Mouse (Mus musculus) forebrain, embryonic 12.5 days (tissue): ENCODE measurements at regions not wholly inside any gene's neighbourhood (a gene's known extent, or its start where the extent isn't known, plus 50 kb on each side); places are given as distances from the start of the nearest gene placed in this dataset.

Experiments used
- ATAC-seq: fragments of 200-750 bp; cut with Nextera tagmentation; 2 replicates; pipeline ENCODE4 v1.8.0; 2017; ENCODE audit warnings: moderate TSS enrichment; ENCODE audit not compliant: low FRiP score
- H3K27ac ChIP-seq: fragments of 300-500 bp; sonication (generic); 2 replicates; pipeline ENCODE4 v1.5.1; 2016; ENCODE audit warnings: mild to moderate bottlenecking
- H3K27me3 ChIP-seq: fragments of 300-500 bp; sonication (generic); 2 replicates; pipeline ENCODE4 v1.6.1; 2016; ENCODE audit warnings: mild to moderate bottlenecking
- H3K36me3 ChIP-seq: fragments of 300-500 bp; sonication (generic); replicated peaks from 2 replicates; pipeline ENCODE4 v1.6.1; 2016; ENCODE audit warnings: mild to moderate bottlenecking
- H3K4me1 ChIP-seq: fragments of 300-500 bp; sonication (generic); 2 replicates; pipeline ENCODE4 v1.6.1; 2016
- H3K4me2 ChIP-seq: fragments of 300-500 bp; sonication (generic); 2 replicates; pipeline ENCODE4 v1.6.1; 2016; ENCODE audit warnings: mild to moderate bottlenecking, moderate library complexity
- H3K4me3 ChIP-seq: fragments of 300-500 bp; sonication (generic); replicated peaks from 2 replicates; pipeline ENCODE4 v1.5.1; 2016; ENCODE audit warnings: mild to moderate bottlenecking
- H3K9ac ChIP-seq: fragments of 300-500 bp; sonication (generic); 2 replicates; pipeline ENCODE4 v1.6.1; 2016; ENCODE audit warnings: mild to moderate bottlenecking
- H3K9me3 ChIP-seq: fragments of 300-500 bp; sonication (generic); 2 replicates; pipeline ENCODE4 v1.6.1; 2016
- WGBS: fragments of 180-500 bp; shearing (Covaris S2); methylation state at CpG from one replicate; pipeline ENCODE4 v1.1.7; 2016; 5-methylcytosine and 5-hydroxymethylcytosine counted together

DNA sequence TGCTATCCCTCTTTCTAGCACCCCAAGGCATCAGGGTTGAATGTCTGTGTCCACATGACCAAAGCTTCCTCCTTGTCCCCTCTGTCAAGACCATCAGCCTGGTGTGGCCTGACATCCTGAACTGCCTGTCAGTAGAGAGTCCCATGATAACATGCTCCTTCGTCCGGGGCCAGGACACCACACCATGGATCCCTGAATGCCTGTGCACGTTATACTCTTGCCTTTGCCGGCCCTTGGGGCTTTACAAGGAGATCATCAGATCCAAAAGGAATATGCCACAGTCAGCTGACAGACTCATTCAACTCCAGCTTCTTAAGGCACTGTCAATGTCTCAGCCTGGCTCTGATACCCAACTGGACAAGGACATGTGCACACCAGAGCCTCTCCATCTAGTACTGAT is 493.5 kb downstream of the Fam19a5 start:
- H3K27me3 ChIP-seq = 0 out of 2 replicates have a peak, but pooled peaks cover 3% of the 10 kb centered on the region
- no peak overlapping the region for H3K4me2 ChIP-seq
- no peak for ATAC-seq
- H3K36me3 ChIP-seq = no peaks in the 10 kb centered on the region
- 91% methylated on average over 4 of the region's 4 CpGs for WGBS
- H3K4me3 ChIP-seq = no peak overlapping the region
- H3K9me3 ChIP-seq = no peaks in the 10 kb centered on the region
- H3K27ac ChIP-seq = 0 out of 2 replicates have a peak overlapping the region, but pooled peaks have one; percentile 9
- no peak overlapping the region for H3K9ac ChIP-seq
- peaks cover 10% of the 10 kb centered on the region for H3K4me1 ChIP-seq

DNA sequence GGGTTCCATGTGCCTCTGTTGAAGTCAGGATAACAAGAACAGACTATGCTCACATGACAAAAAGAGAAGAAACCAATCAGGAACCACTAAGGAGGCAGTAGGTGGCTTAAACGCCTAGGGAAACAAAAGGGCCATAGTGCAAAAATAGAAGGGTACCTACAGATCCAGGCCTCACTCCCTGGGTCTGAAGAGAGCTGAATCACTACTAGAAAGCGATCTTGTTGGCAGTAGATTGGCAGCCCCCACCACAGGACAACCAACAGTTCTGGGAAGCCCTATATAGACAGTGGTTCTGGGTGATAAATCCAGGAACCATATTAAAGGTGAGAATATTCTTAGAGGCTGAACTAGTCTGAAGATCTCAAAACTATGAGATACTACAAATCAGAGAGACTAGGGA is 498.7 kb downstream of the Fam19a5 start:
- 83% methylated on average over 2 of the region's 2 CpGs for WGBS
- no peak for ATAC-seq
- Histone ChIP-seq H3K4me1 (no peaks in the 10 kb centered on the region), H3K27ac (no peak overlapping the region), H3K9ac (no peak overlapping the region), H3K9me3 (no peaks in the 10 kb centered on the region), H3K27me3 (0 out of 2 replicates have a peak, but pooled peaks cover 3% of the 10 kb centered on the region), H3K4me2 (no peak overlapping the region), H3K36me3 (no peaks in the 10 kb centered on the region), H3K4me3 (no peak overlapping the region)

DNA sequence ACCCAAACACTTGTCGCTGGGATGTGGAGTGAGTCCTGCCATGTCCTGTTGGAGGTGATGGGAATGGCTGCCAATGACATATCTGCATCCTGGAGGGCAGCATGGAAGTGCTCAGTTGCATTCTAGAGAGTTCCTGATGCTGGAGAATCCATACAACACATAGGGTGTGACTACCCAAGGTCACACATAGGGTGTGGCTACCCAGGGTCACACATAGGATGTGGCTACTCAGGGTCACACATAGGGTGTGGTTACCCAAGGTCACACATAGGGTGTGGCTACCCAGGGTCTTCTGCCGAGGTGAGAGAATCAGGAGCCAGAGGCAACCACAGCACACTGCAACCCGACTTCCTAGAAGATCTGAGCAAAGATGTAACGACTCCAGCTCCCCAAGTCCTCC is 514.0 kb downstream of the Fam19a5 start:
- H3K4me3 ChIP-seq = no peak overlapping the region
- H3K9ac ChIP-seq = no peak overlapping the region
- 70% methylated on average over 4 of the region's 4 CpGs for WGBS
- no peaks in the 10 kb centered on the region for H3K9me3 ChIP-seq
- H3K4me1 ChIP-seq = no peaks in the 10 kb centered on the region; the same call in 1 of the 2 replicates
- no peaks in the 10 kb centered on the region for H3K27me3 ChIP-seq
- H3K4me2 ChIP-seq = no peak overlapping the region
- H3K36me3 ChIP-seq = no peaks in the 10 kb centered on the region
- H3K27ac ChIP-seq = no peak overlapping the region
- no peak for ATAC-seq

DNA sequence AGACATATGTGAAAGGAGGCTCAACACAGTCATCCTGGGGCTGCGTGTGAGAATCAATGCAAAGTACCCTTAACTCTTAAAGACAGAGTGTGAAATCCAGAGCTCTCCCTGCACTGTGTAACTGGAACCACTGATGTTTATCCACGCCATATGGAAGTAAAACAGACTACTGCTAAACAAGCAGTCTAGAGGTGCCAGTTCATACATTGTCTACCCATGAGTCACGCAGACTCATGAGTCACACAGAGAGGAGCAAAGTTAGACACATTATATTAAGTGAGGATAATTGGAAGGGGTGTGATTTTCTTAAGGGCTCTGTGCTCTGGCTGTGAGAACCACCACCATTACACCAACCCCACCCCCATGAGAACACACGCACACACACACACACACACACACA is 516.8 kb downstream of the Fam19a5 start:
- Histone ChIP-seq H3K36me3 (no peaks in the 10 kb centered on the region), H3K4me2 (no peak overlapping the region), H3K27ac (no peak overlapping the region), H3K9me3 (no peaks in the 10 kb centered on the region), H3K4me3 (no peak overlapping the region), H3K4me1 (no peaks in the 10 kb centered on the region; the same call in 1 of the 2 replicates), H3K9ac (no peak overlapping the region), H3K27me3 (no peaks in the 10 kb centered on the region)
- no peak for ATAC-seq
- whole genome bisulfite sequencing = 82% methylated on average over 4 of the region's 4 CpGs

DNA sequence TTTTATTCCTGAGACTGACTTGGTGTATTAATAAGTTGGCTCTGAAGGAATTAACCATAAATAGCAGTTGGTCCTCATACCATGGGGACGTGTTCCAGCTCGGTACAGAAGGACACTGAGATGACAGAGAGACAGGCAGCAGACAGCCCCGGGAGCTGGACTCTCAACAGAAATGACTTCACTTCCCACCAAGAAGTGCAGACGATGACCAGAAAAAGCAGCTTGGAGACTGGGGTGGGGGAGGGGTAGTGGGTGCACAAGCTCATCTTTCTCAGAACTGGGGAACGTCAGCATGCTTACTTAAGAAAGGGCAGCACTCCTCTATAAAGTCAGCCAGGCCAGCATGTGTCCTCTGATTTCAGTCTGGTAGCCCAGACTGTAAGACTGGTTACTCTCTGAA is 518.9 kb downstream of the Fam19a5 start:
- Histone ChIP-seq H3K4me2 (no peak overlapping the region), H3K9me3 (no peaks in the 10 kb centered on the region), H3K4me3 (no peak overlapping the region), H3K36me3 (no peaks in the 10 kb centered on the region), H3K27me3 (no peaks in the 10 kb centered on the region), H3K4me1 (peaks cover under 1% of the 10 kb centered on the region; the same call in 1 of the 2 replicates), H3K27ac (no peak overlapping the region), H3K9ac (no peak overlapping the region)
- ATAC-seq = no peak
- 88% methylated on average over 5 of the region's 5 CpGs for WGBS

DNA sequence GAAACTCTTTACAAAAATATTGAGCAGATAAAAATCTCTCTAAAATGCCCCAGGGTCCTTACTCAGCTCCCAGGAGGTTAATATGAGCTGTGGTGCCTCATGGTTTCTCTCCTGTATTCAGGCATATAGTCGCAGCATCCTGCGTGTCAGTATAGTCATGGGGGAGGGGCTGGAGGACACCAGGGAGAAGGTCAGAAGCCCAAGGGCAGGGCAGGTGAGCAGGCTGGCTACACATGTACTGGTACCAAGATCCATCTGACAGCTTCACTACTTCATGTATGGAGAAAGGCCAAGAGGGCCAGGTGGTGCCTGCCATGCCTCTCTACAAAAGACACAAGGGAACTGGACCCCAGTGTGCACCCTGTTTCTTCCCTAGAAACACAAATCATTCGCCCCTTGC is 524.4 kb downstream of the Fam19a5 start:
- Histone ChIP-seq H3K27me3 (no peaks in the 10 kb centered on the region), H3K4me3 (no peak overlapping the region), H3K36me3 (no peaks in the 10 kb centered on the region), H3K4me1 (peaks cover 9% of the 10 kb centered on the region; the same call in 1 of the 2 replicates), H3K27ac (no peak overlapping the region), H3K9me3 (no peaks in the 10 kb centered on the region), H3K4me2 (no peak overlapping the region), H3K9ac (no peak overlapping the region)
- ATAC-seq = no peak
- 76% methylated on average over 3 of the region's 3 CpGs for WGBS

DNA sequence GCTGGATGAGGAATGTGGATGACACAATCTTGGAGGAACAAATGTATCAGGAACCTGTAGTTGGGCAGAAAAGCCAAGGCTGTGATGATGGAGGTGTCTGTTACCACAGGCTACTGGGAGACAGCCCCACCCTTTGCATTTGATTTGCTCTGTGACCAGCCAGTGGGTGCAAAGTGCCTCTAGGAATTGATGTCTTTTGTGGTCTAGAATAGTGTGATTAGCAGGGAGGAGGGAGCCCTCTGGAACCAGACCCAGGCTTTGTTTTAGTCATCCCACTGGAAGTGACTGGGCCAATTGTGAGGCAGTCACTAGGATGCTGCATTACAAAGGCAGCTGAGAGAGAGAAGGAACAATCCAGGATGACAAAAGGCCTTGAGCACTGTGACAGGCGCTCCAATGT is 527.4 kb upstream of the Zdhhc25 start:
- no peak overlapping the region for H3K27ac ChIP-seq
- no peak overlapping the region for H3K9ac ChIP-seq
- no peak overlapping the region for H3K4me2 ChIP-seq
- no peaks in the 10 kb centered on the region for H3K36me3 ChIP-seq
- WGBS = 30% methylated on average over 1 of the region's 1 CpGs
- H3K4me3 ChIP-seq = no peak overlapping the region
- H3K9me3 ChIP-seq = no peaks in the 10 kb centered on the region
- H3K27me3 ChIP-seq = no peaks in the 10 kb centered on the region
- no peak for ATAC-seq
- H3K4me1 ChIP-seq = peaks cover 9% of the 10 kb centered on the region; the same call in 1 of the 2 replicates

DNA sequence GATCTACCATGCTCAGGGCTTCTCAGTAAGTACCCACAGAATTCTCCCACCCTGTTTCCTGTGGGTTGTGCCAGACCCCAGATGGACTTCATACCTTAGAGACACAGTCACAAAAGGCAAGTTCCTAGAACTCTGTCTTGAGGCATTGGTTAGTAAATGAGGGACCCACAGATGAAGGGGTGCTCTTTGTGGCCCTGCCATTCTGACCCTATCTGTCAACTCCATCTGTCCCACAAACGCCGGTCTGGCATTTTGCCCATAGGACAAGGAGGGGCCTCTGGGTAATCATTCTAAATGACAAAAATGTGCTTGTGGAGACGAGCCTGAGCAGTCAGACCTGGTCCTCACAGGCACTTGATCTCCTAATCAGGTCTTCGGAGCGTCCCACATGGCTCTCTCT is 516.2 kb upstream of the Zdhhc25 start:
- 60% methylated on average over 5 of the region's 5 CpGs for WGBS
- H3K27me3 ChIP-seq = no peaks in the 10 kb centered on the region; the same call in 1 of the 2 replicates
- no peaks in the 10 kb centered on the region for H3K9me3 ChIP-seq
- no peak overlapping the region for H3K27ac ChIP-seq
- no peak for ATAC-seq
- no peaks in the 10 kb centered on the region for H3K36me3 ChIP-seq
- H3K4me3 ChIP-seq = no peak overlapping the region
- no peak overlapping the region for H3K9ac ChIP-seq
- H3K4me1 ChIP-seq = no peaks in the 10 kb centered on the region; the same call in 1 of the 2 replicates
- no peak overlapping the region for H3K4me2 ChIP-seq

DNA sequence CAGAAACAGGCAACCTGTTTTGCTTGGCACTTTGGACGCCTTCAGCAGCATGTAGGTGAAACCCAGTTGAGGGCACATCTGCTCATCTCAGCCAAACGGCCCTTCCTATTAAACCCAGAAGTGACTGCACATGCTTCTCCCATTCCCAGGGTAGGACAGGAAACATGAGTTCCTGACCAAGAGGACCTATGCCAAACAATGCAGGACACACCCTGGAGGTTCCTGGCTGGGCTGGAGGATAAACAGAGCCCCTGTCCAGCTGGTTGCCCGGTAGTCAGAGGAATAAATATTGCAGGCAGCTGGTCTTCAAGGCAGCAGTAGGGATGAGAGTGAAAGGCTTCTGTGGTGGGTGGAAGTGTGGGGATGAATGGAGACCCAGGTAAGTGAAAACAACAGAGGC is 514.5 kb upstream of the Zdhhc25 start:
- no peak overlapping the region for H3K27ac ChIP-seq
- 83% methylated on average over 3 of the region's 3 CpGs for whole genome bisulfite sequencing
- no peak for ATAC-seq

DNA sequence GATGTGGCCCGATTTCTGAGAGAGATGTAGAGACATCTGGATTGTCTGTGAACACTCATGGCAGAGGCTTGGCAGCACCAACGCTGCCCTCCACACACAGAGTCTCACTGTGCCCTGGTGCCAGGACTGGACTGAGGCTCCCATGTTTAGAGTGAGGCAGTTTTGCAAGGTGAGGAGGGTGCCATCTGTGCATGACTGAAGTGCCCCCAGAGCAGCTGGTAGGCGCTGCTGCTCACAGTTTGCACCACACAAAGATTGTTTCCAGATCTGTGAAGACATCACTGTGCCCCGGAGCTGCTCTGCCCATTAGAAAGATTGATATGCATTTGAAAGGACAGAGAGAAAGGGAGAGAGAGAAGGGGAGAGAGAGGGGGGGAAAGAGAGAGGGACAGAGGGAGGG is 510.6 kb upstream of the Zdhhc25 start:
- Histone ChIP-seq H3K4me3 (no peak overlapping the region), H3K27me3 (no peaks in the 10 kb centered on the region), H3K36me3 (no peaks in the 10 kb centered on the region), H3K27ac (no peak overlapping the region), H3K9me3 (peaks cover 11% of the 10 kb centered on the region), H3K9ac (no peak overlapping the region), H3K4me2 (no peak overlapping the region), H3K4me1 (peaks cover 2% of the 10 kb centered on the region; the same call in 1 of the 2 replicates)
- 44% methylated on average over 4 of the region's 4 CpGs for WGBS
- ATAC-seq = no peak

More for the DNA sequence above, 514.5 kb upstream of the Zdhhc25 start:
- Histone ChIP-seq H3K4me1 (peaks cover 2% of the 10 kb centered on the region; the same call in 1 of the 2 replicates), H3K36me3 (no peaks in the 10 kb centered on the region), H3K27me3 (no peaks in the 10 kb centered on the region), H3K9ac (no peak overlapping the region), H3K4me3 (no peak overlapping the region), H3K4me2 (no peak overlapping the region), H3K9me3 (no peaks in the 10 kb centered on the region)

DNA sequence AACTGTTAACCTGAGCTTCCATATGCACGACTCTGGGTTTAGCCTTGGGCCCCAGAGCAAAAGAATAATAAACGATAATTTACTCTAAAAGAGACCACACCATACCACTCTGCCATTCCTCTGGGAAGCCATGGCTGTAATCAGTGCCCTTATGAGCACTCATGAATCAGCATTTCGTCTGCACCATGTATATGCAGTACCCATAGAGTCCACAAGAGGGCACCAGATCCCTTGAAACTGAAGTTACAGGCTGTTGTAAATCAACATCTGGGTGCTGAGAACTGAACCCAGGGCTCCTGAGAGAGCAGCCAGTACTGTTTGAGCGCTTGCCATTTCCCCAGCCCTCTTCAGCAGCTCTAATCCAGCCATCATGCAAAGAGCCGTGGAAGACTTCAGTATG is 508.7 kb upstream of the Zdhhc25 start:
- H3K27ac ChIP-seq = no peak overlapping the region
- WGBS = 94% methylated on average over 5 of the region's 5 CpGs
- H3K36me3 ChIP-seq = no peaks in the 10 kb centered on the region
- no peak overlapping the region for H3K4me3 ChIP-seq
- H3K27me3 ChIP-seq = no peaks in the 10 kb centered on the region
- no peak for ATAC-seq
- peaks cover 11% of the 10 kb centered on the region for H3K9me3 ChIP-seq
- no peak overlapping the region for H3K9ac ChIP-seq
- H3K4me1 ChIP-seq = peaks cover 2% of the 10 kb centered on the region; the same call in 1 of the 2 replicates
- no peak overlapping the region for H3K4me2 ChIP-seq

DNA sequence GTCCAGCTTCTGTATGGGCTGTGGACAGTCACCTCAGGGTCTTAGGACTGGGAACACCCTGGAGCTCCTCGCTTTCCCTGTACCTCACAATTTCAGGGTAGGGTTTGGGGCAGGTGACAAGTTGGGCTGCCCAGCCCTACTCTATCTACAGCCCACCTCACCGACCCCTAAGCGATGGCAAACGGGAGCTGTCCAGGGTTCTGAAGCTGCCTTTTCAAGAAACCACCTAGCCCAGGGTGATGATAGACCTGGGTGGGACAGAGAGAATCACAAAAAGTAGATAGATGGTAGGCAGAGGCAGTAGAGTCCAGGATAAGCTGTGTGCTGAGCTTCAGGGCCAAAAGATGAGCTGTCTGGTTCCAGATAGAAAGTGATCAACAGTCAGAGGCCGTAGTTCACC is 479.7 kb upstream of the Zdhhc25 start:
- H3K27me3 ChIP-seq = no peaks in the 10 kb centered on the region
- no peak for ATAC-seq
- H3K36me3 ChIP-seq = no peaks in the 10 kb centered on the region
- WGBS = 52% methylated on average over 5 of the region's 5 CpGs
- no peak overlapping the region for H3K4me3 ChIP-seq
- no peak overlapping the region for H3K27ac ChIP-seq
- H3K4me1 ChIP-seq = no peaks in the 10 kb centered on the region
- H3K9me3 ChIP-seq = no peaks in the 10 kb centered on the region
- H3K4me2 ChIP-seq = no peak overlapping the region
- no peak overlapping the region for H3K9ac ChIP-seq

DNA sequence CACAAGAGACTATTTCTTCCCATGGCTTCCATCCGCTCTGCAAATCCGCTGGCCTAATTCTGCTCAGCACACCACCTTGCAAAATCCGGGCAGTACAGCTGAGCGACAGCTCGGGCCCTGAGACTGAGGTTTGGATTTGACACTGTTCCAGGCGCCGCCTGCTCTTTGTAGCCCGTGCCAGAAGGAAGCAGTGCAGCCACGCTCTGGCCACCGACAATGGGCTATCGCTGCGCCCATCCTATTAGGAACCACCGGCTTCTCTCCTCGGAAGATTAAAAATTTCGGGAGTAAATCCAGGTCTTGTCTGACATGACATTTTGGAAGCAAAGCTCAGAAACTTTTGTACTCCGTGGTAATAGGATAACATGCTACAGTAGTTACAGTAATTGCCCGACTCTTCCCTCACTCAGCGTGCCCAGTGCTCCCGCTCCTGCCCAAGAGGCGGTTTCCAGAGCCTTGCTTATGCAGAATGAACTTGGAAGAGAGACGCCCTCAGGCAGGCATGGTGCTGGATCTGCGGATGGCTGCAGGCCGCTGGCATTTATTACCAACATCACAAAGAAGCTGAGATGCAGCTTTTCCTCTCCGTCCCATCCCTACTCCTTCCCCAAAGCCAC is 476.1 kb upstream of the Zdhhc25 start:
- no peak overlapping the region for H3K4me3 ChIP-seq
- no peak overlapping the region for H3K4me2 ChIP-seq
- WGBS = 87% methylated on average over 24 of the region's 24 CpGs
- no peak for ATAC-seq
- no peaks in the 10 kb centered on the region for H3K36me3 ChIP-seq
- H3K9ac ChIP-seq = no peak overlapping the region
- no peaks in the 10 kb centered on the region for H3K4me1 ChIP-seq
- no peak overlapping the region for H3K27ac ChIP-seq
- no peaks in the 10 kb centered on the region for H3K27me3 ChIP-seq
- H3K9me3 ChIP-seq = no peaks in the 10 kb centered on the region
